Mouse (Mus musculus) kidney, embryonic 14.5 days (tissue): Measurements from ENCODE around the gene Dnaja1. TPM values are rescaled to one million over a fixed set of nuclear protein-coding genes. Genes with fewer than 3 reads are reported as not detected.
A peak's percentile ranks its signal among the peaks of the same experiment; 100 is the strongest.

Experiments
- ATAC-seq: fragments of 200-750 bp; cut with Nextera tagmentation; 2 replicates; pipeline ENCODE4 v1.8.0; 2017; ENCODE audit warnings: moderate number of reproducible peaks, mild to moderate bottlenecking, moderate TSS enrichment, moderate library complexity; ENCODE audit not compliant: low FRiP score, low TSS enrichment
- H3K27ac ChIP-seq: fragments of 300-500 bp; sonication (generic); 2 replicates; pipeline ENCODE4 v1.5.1; 2014; ENCODE audit warnings: low read depth, mild to moderate bottlenecking, low read length, moderate library complexity, mixed read lengths
- H3K27me3 ChIP-seq: fragments of 300-500 bp; sonication (generic); 2 replicates; pipeline ENCODE4 v1.6.1; 2014; ENCODE audit warnings: mild to moderate bottlenecking, low read length; ENCODE audit not compliant: control insufficient read depth, insufficient read depth
- H3K36me3 ChIP-seq: fragments of 300-500 bp; sonication (generic); 2 replicates; pipeline ENCODE4 v1.6.1; 2014; ENCODE audit warnings: low read length, mixed read lengths; ENCODE audit not compliant: control insufficient read depth, insufficient read depth
- H3K4me1 ChIP-seq: fragments of 300-500 bp; sonication (generic); 2 replicates; pipeline ENCODE4 v1.6.1; 2014; ENCODE audit warnings: low read length, mixed read lengths; ENCODE audit not compliant: control insufficient read depth, insufficient read depth
- H3K4me2 ChIP-seq: fragments of 300-500 bp; sonication (generic); replicated peaks from 2 replicates; pipeline ENCODE4 v1.6.1; 2014; ENCODE audit warnings: low read depth, mild to moderate bottlenecking, low read length
- H3K4me3 ChIP-seq: fragments of 300-500 bp; sonication (generic); 2 replicates; pipeline ENCODE4 v1.5.1; 2014; ENCODE audit warnings: mild to moderate bottlenecking, low read length
- H3K9ac ChIP-seq: fragments of 300-500 bp; sonication (generic); 2 replicates; pipeline ENCODE4 v1.6.1; 2014; ENCODE audit warnings: low read depth, mild to moderate bottlenecking, low read length, moderate library complexity
- H3K9me3 ChIP-seq: fragments of 300-500 bp; sonication (generic); 2 replicates; pipeline ENCODE4 v1.6.1; 2016; ENCODE audit warnings: low read length; ENCODE audit not compliant: control insufficient read depth
- WGBS: fragments of 180-500 bp; shearing (Covaris S2); extraction: QIAGEN DNeasy Blood & Tissue Kit; methylation state at CpG from one replicate; pipeline ENCODE4 v1.1.7; 2014; 5-methylcytosine and 5-hydroxymethylcytosine counted together
- polyA plus RNA-seq: library from polyadenylated mRNA; unstranded; fragments of >200 nt; fragmentation: Nextera tagmentation; extraction: Ambion mirVana; gene quantifications from 2 replicates; pipeline ENCODE4 v1.2.1, GENCODE M21; 2014

The Dnaja1 gene
- polyA plus RNA-seq, 1 experiment from 2014 or later: 497 TPM

DNA sequence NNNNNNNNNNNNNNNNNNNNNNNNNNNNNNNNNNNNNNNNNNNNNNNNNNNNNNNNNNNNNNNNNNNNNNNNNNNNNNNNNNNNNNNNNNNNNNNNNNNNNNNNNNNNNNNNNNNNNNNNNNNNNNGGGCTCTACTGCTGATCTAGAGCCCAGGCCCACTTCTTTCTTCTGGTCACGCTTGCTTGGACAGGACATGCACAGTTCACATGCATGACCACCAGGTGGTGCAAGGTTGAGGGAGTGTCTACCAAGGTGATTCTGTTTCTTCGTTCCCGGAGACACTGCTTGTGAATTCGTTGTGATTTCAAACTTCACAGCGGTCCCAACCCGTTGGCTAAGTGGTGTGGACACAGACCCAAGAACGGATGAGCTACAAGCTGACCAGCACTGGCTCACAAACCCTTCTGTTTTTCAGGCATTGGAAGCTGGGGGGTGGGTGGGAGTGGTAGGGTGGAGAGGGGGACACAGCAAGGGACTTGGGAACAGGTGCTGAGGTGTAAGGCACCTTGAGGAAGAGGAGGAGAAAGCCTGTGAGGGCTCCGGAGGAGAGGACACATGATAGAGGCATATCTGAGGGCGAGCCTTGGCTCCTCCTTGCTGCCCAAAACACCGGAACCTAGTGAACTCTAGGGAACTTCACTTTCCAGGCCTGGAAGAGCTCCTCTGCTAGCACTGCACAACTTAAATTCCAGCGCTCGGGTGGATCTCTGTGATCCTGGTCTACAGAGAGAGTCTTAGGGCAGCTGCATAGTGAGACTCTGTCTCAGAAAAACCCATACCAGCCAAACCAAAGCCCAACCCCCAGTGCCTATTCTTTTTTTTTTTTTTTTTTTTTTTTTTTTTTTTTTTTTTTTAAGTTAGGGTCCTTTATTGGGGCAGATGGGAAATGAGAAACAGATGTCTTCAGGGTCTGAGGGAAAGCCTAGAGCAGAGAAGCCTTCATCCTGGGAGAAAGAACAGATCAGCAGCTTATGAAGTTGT, 52.6 kb downstream of the Dnaja1 start:
- no peaks in the 10 kb centered on the region for H3K27me3 ChIP-seq
- ATAC-seq: peak; percentile 51
- H3K4me1 ChIP-seq: peaks cover 17% of the 10 kb centered on the region
- H3K4me3 ChIP-seq: no peak overlapping the region
- no peaks in the 10 kb centered on the region for H3K9me3 ChIP-seq
- 19% methylated on average over 12 of the region's 12 CpGs for WGBS
- peak overlapping the region; percentile 38 for H3K4me2 ChIP-seq
- peak overlapping the region; percentile 19 for H3K9ac ChIP-seq
- H3K27ac ChIP-seq: no peak overlapping the region
- H3K36me3 ChIP-seq: no peaks in the 10 kb centered on the region

GRCm38 (mm10) chr4:40776416-40776815, 54.5 kb downstream of the Dnaja1 start:
- no peaks in the 10 kb centered on the region for H3K36me3 ChIP-seq
- H3K27ac ChIP-seq: no peak overlapping the region
- no peak overlapping the region for H3K4me2 ChIP-seq

DNA sequence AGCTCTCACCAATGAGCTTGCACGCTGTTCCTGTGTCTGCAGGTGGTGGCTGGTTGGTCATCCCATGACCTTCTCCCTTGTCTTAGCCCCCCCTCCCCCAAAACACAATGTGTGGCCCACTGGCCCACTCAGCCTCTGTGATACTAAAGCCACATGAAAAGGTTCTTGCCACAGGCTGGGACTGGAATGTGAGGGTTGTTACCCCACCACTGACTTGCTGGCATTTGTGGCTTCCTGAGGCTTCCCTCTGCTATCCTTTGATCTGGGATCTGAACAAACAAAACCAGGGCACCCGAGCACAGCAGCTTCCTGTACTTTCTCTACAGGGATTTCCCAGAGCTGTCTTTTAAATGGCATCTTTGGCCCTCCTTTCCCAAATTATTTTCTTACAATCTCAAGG, 55.2 kb downstream of the Dnaja1 start:
- H3K9ac ChIP-seq: no peak overlapping the region
- no peaks in the 10 kb centered on the region for H3K9me3 ChIP-seq
- no peak; the same call in 1 of the 2 replicates for ATAC-seq
- H3K36me3 ChIP-seq: no peaks in the 10 kb centered on the region
- no peaks in the 10 kb centered on the region for H3K27me3 ChIP-seq
- H3K4me1 ChIP-seq: peaks cover 29% of the 10 kb centered on the region
- peak overlapping the region; percentile 38; the same call in 1 of the 2 replicates for H3K27ac ChIP-seq
- WGBS: 8% methylated on average over 2 of the region's 2 CpGs
- no peak overlapping the region for H3K4me2 ChIP-seq
- no peak overlapping the region for H3K4me3 ChIP-seq

More at GRCm38 (mm10) chr4:40776416-40776815, 54.5 kb downstream of the Dnaja1 start:
- H3K9me3 ChIP-seq: no peaks in the 10 kb centered on the region
- no peak overlapping the region for H3K4me3 ChIP-seq
- no peaks in the 10 kb centered on the region for H3K27me3 ChIP-seq
- H3K9ac ChIP-seq: no peak overlapping the region
- WGBS: 80% methylated on average over 4 of the region's 4 CpGs
- peaks cover 24% of the 10 kb centered on the region for H3K4me1 ChIP-seq
- ATAC-seq: no peak

GRCm38 (mm10) chr4:40778656-40779055, 56.7 kb downstream of the Dnaja1 start:
- no peak overlapping the region for H3K9ac ChIP-seq
- H3K9me3 ChIP-seq: no peaks in the 10 kb centered on the region
- no peak for ATAC-seq
- H3K4me1 ChIP-seq: peaks cover 31% of the 10 kb centered on the region
- no peaks in the 10 kb centered on the region for H3K27me3 ChIP-seq
- WGBS: 81% methylated on average over 6 of the region's 6 CpGs
- H3K36me3 ChIP-seq: no peaks in the 10 kb centered on the region
- H3K27ac ChIP-seq: no peak overlapping the region
- H3K4me3 ChIP-seq: no peak overlapping the region
- no peak overlapping the region for H3K4me2 ChIP-seq

DNA sequence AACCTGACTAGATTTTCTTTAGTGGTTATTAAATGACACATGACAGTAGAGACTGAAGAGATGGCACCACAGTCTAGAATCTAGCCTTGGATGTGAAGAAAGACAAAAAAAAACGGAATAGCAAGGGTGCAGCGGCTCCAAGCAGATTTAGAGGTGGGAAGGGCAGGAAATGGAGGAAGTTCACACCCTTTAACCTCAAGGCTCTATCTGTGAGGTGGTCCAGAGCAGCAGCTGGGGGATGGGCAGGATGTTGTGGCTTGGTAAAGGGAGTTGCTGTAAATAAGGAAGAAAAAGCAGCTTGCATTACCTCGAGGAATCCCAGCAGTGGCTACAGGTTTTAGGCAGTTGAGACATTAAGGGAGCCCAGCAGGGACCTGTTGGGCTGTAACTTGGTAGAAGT, 59.2 kb downstream of the Dnaja1 start:
- no peak overlapping the region for H3K4me3 ChIP-seq
- H3K36me3 ChIP-seq: no peaks in the 10 kb centered on the region
- no peaks in the 10 kb centered on the region for H3K27me3 ChIP-seq
- 5% methylated on average over 3 of the region's 3 CpGs for WGBS
- no peak for ATAC-seq
- peaks cover 22% of the 10 kb centered on the region for H3K4me1 ChIP-seq
- no peaks in the 10 kb centered on the region for H3K9me3 ChIP-seq
- no peak overlapping the region for H3K4me2 ChIP-seq
- H3K27ac ChIP-seq: no peak overlapping the region
- no peak overlapping the region for H3K9ac ChIP-seq

DNA sequence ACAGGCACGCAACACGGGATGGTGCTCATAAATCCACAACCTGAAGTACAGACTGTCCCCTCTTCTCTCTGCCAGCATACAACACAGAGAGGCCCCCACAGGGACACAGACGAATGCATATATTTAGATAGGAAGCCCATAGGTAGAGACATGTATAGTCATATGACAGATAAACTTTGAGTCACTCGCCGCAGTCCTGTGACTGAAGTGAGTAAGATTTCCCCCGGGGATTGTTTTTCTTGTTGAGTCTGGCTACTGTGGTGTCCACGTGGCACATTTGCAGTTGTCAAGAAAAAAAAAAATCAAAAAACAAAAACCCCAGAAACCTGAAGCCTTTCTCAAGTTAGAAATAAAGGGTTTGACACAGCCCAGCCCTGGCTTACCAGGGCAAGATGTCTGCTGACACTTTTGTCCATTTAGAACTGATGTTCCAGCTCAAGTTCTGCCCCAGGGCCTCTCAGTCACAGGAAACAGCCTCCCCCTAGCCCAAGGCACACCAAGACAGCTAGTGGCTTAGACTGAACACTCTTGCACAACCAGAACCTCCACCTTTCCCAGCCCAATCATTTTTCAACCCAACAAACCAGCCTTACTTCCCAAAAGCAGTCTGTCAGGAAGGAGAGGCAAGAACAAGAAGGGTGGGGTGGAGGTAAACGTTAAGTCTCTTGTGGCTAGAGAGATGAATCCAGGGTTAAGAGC, 60.0 kb downstream of the Dnaja1 start:
- H3K27ac ChIP-seq: no peak overlapping the region
- 21% methylated on average over 8 of the region's 8 CpGs for WGBS
- no peak overlapping the region for H3K4me2 ChIP-seq
- peaks cover 22% of the 10 kb centered on the region for H3K4me1 ChIP-seq
- H3K9ac ChIP-seq: no peak overlapping the region
- ATAC-seq: no peak
- no peaks in the 10 kb centered on the region for H3K36me3 ChIP-seq
- no peaks in the 10 kb centered on the region for H3K9me3 ChIP-seq
- no peak overlapping the region for H3K4me3 ChIP-seq
- no peaks in the 10 kb centered on the region for H3K27me3 ChIP-seq

GRCm38 (mm10) chr4:40783049-40783448, 61.1 kb downstream of the Dnaja1 start:
- ATAC-seq: no peak
- no peak overlapping the region for H3K27ac ChIP-seq
- H3K9ac ChIP-seq: no peak overlapping the region
- WGBS: 97% methylated on average over 4 of the region's 4 CpGs
- H3K9me3 ChIP-seq: no peaks in the 10 kb centered on the region
- H3K4me2 ChIP-seq: no peak overlapping the region
- peaks cover 19% of the 10 kb centered on the region; the same call in 1 of the 2 replicates for H3K4me1 ChIP-seq
- no peaks in the 10 kb centered on the region for H3K27me3 ChIP-seq
- H3K4me3 ChIP-seq: no peak overlapping the region
- H3K36me3 ChIP-seq: no peaks in the 10 kb centered on the region

DNA sequence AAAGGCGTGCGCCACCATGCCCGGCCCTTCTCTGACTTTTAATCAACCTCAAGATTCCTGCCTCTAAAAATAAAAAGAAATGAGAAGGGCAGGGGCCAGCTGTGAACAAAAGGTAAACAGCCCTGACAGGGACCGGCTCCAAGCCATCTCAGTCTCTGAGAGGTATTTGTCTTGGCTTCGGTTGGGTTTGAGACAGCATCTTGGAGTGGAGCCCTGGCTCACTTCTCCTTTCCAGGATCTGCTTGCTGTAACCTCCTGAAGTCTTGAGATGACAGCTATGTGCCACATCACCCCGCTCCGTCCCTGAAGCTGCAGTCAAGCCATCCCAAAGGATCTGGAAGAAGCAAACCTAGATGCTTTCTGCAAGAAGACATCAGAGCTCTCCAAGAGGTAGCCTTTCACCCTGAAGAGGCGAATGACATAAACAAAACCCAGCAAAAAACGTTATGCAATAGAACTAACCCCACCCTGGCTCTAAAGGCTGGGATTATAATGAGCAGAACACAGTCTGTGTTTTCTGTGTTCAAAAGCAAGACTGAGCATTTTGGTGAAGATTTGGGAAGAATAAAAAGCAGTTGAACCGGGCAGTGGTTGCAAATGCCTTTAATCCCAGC, 62.7 kb downstream of the Dnaja1 start:
- Histone ChIP-seq H3K9me3 (no peaks in the 10 kb centered on the region), H3K4me2 (no peak overlapping the region), H3K27ac (no peak overlapping the region), H3K27me3 (no peaks in the 10 kb centered on the region), H3K4me1 (peaks cover 16% of the 10 kb centered on the region; the same call in 1 of the 2 replicates), H3K36me3 (no peaks in the 10 kb centered on the region), H3K9ac (no peak overlapping the region), H3K4me3 (no peak overlapping the region)
- WGBS: 75% methylated on average over 10 of the region's 10 CpGs
- no peak; the same call in 1 of the 2 replicates for ATAC-seq
